Mouse (Mus musculus) megakaryocyte, embryonic 14.5 days (primary cell): ENCODE results near the gene Tmcc3.

Experiments used
- FLI1 ChIP-seq: IDR thresholded peaks from 2 replicates; pipeline ENCODE4 v1.6.1; 2012; ENCODE audit warnings: low read length, inconsistent platforms, mixed read lengths
- GATA1 ChIP-seq: IDR thresholded peaks from 3 replicates; pipeline ENCODE4 v1.6.1; 2012; ENCODE audit warnings: mixed read lengths, low read length, inconsistent platforms, borderline replicate concordance

GRCm38 (mm10) chr10:94489509-94489908 lies 177.8 kb downstream of the Tmcc3 start:
- TF ChIP-seq GATA1 (no peak), FLI1 (no peak)
